8 mouse cellular contexts compared by ENCODE assay signal in the genomic region with DNA sequence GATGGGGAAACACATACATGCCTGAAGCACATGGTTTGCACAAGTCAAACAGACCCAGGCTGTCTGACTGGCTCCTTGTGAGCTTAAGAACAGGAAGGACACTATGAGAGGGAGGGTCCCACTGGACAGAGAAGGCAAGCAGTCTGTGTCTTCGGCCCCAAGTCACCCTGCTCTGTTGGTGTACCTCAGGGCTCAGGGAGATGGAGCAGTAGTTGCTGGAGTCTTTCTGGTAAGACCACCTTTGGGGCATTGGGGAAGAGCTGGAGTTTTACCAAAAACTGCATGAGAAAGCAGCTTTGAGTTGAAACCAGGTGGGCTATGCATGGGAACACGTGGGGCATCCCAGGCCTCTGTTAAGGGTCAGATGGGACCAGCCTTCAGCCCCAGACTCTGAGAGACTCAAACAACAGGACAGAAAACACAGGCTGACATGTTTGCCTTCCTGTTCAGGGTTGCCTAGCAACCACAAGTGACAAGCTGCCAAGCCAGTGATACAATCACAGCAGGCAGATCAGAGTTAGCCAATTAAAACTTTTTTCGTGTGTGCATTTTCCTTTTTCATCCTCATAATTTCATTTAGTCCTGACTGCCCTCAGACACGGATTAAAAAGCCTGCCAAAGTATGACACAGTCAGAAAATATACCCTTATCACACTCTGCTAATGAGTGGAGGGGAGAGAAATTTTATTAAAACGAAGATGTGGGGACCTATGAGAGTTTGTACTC.
A peak's percentile ranks its signal among the peaks of the same experiment; 100 is the strongest.
DNase-seq lines count a peak whose midpoint lies in the region; ATAC-seq and TF ChIP-seq lines count a peak whose summit lies in the region.

No protein-coding gene starts in this region.

- H3K4me1 ChIP-seq in lung, embryonic 14.5 days (ENCODE audit: insufficient read depth), result no peaks in the 10 kb centered on the region
- no peaks in the 10 kb centered on the region for H3K4me1 ChIP-seq in lung, adult 2 months (ENCODE audit: control insufficient read depth, insufficient read depth, low read length)
- H3K4me1 ChIP-seq in heart, postnatal 0 days (ENCODE audit: control insufficient read depth, insufficient read depth), result peaks cover 4% of the 10 kb centered on the region; the same call in 1 of the 2 replicates

- H3K4me2 ChIP-seq in lung, embryonic 14.5 days, result no peak overlapping the region
- H3K4me2 ChIP-seq in heart, postnatal 0 days (ENCODE audit: low read depth, low read length), result no peak overlapping the region

- no peaks in the 10 kb centered on the region for H3K27me3 ChIP-seq in lung, embryonic 14.5 days (ENCODE audit: insufficient read depth, low read length)
- no peaks in the 10 kb centered on the region for H3K27me3 ChIP-seq in heart, postnatal 0 days (ENCODE audit: control insufficient read depth, insufficient read depth, low read length)
- no peaks in the 10 kb centered on the region for H3K27me3 ChIP-seq in splenic B cell, adult 2 months (ENCODE audit: control insufficient read depth, insufficient read depth, low read length, poor library complexity, severe bottlenecking)

- peak; percentile 78 for DNase-seq in lung, embryonic 14.5 days
- DNase-seq in lung, adult 2 months, result no peak
- peak; percentile 82 for DNase-seq in embryo, embryonic 11 days
- DNase-seq in heart, postnatal 0 days (ENCODE audit: low spot score), result peak; percentile 36
- DNase-seq in layer of hippocampus, adult 9-10 months (ENCODE audit: low spot score), result peak; percentile 77
- peak; percentile 63 for DNase-seq in lung, postnatal 36 days
- peak; percentile 27 for DNase-seq in splenic B cell, adult 2 months (ENCODE audit: low read depth, low spot score)
- no peak for DNase-seq in spleen, postnatal 14 days (ENCODE audit: low spot score in 2 of 2)

- H3K27ac ChIP-seq in lung, embryonic 14.5 days (ENCODE audit: low read depth), result no peak overlapping the region
- no peak overlapping the region for H3K27ac ChIP-seq in heart, postnatal 0 days (ENCODE audit: low read depth)

- TF ChIP-seq CTCF in lung, embryonic 14.5 days (IDR thresholded peaks at IDR 0.05; ENCODE audit: low read depth), result no peak
- TF ChIP-seq CTCF in lung, adult 2 months (IDR thresholded peaks at IDR 0.05; ENCODE audit: insufficient read depth, low read length), result no peak
- no peak for TF ChIP-seq CTCF in heart, postnatal 0 days (IDR thresholded peaks at IDR 0.05; ENCODE audit: low read depth)

- H3K36me3 ChIP-seq in lung, embryonic 14.5 days (ENCODE audit: insufficient read depth), result no peaks in the 10 kb centered on the region
- H3K36me3 ChIP-seq in heart, postnatal 0 days (replicated peaks; ENCODE audit: control insufficient read depth, insufficient read depth, low read length), result no peaks in the 10 kb centered on the region
- no peaks in the 10 kb centered on the region for H3K36me3 ChIP-seq in splenic B cell, adult 2 months (ENCODE audit: control insufficient read depth, insufficient read depth, low read length, poor library complexity, severe bottlenecking)

- no peak overlapping the region for H3K4me3 ChIP-seq in lung, embryonic 14.5 days (ENCODE audit: low read depth, low read length)
- no peak overlapping the region for H3K4me3 ChIP-seq in lung, adult 2 months (replicated peaks; ENCODE audit: extremely low read depth, low read depth, low read length)
- H3K4me3 ChIP-seq in heart, postnatal 0 days (ENCODE audit: low read depth, low read length), result no peak overlapping the region

- ATAC-seq in lung, embryonic 14.5 days (ENCODE audit: insufficient read depth), result peak; percentile 94
- ATAC-seq in heart, postnatal 0 days (ENCODE audit: insufficient read depth, low read depth), result peak; percentile 55; the same call in 1 of the 2 replicates

- no peak for TF ChIP-seq POLR2A in lung, adult 2 months (IDR thresholded peaks at IDR 0.05; ENCODE audit: borderline replicate concordance, extremely low read depth, low read depth, low read length)

- H3K9me3 ChIP-seq in lung, embryonic 14.5 days (ENCODE audit: low read depth, low read length), result no peaks in the 10 kb centered on the region
- H3K9me3 ChIP-seq in heart, postnatal 0 days (replicated peaks; ENCODE audit: control insufficient read depth, low read length), result no peaks in the 10 kb centered on the region

- H3K9ac ChIP-seq in lung, embryonic 14.5 days, result no peak overlapping the region
- no peak overlapping the region for H3K9ac ChIP-seq in heart, postnatal 0 days (replicated peaks; ENCODE audit: low read depth, low read length)

- 7% methylated on average over 5 of the region's 5 CpGs for WGBS in lung, embryonic 14.5 days
- 13% methylated on average over 5 of the region's 5 CpGs for WGBS in lung, adult 2 months
- 15% methylated on average over 5 of the region's 5 CpGs for WGBS in heart, postnatal 0 days

- TF ChIP-seq EP300 in heart, postnatal 0 days (IDR thresholded peaks at IDR 0.05; ENCODE audit: low read depth), result no peak

Comparison
In these comparisons a context has a peak if more than half of its experiments do, and no peak if none do; other contexts are left out.
1. DNase-seq: peak in lung, embryonic 14.5 days (single experiment), embryo, embryonic 11 days (single experiment), heart, postnatal 0 days (single experiment), layer of hippocampus, adult 9-10 months (single experiment), lung, postnatal 36 days (single experiment) and splenic B cell, adult 2 months (single experiment); none in lung, adult 2 months (single experiment) and spleen, postnatal 14 days (0 of 2).